Mouse (Mus musculus): Measurements from ENCODE around the gene Rhox7b.
"Not testable (repeated sequence)": the region's sequence is repeated elsewhere in the genome, so short reads cannot be mapped to it uniquely, and the experiment has no call there.

The Rhox7b gene

GRCm38 (mm10) chrX:37897132-37897531 is at the start of gene Rhox7b:
TSS of gene Rhox7b (minus strand) at chrX:37897232.
- DNase-seq (ENCODE audit: low spot score): not testable (repeated sequence)

DNA sequence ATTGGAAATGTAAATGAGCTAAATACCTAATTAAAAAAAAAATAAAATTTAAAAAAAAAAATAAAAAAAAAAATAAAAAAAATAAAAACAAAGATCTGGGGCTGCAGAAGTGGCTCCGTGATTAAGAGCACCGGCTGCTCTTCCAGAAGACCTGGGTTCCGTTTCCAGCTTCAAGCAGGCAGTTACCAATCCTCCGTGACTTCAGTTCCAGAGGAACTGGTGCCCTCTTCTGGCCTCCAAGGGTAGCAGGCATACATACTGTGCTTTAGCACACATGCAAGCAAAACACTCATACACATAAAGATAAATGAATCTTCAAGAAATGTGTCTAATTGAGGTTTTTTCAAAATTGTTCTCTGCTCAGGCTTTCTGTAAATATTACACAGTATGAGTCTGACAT is 19.3 kb upstream of the Rhox7b start:
- no peak for DNase-seq (ENCODE audit: low spot score)

DNA sequence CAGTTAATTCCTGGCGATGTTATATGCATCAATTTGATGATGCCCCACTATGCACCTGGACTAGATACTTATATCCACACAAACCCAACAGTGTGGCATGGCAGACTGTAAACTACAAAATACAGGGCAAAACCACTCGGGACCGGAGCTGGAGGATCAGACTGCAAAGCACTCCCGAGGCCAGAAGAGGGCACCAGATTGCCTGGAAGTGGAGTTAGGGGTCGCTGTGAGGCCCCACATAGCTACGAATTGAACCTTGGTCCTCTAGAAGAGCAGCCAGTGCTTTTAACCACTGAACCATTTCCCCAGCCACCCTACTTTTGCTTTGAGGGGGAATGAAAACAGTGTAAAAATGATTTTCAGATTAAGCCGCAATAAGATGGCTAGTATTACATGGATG is 11.5 kb upstream of the Rhox7b start:
- no peak for DNase-seq (ENCODE audit: low spot score)

- DNase-seq (ENCODE audit: low spot score): no peak
Observed at GRCm38 (mm10) chrX:37903727-37904126, 6.7 kb upstream of the Rhox7b start.

GRCm38 (mm10) chrX:37901670-37902069 is 4.6 kb upstream of the Rhox7b start, which contains the start of gene Rhox9:
TSS of gene Rhox9 (minus strand) at chrX:37901770.
- DNase-seq (ENCODE audit: low spot score): not testable (repeated sequence)

GRCm38 (mm10) chrX:37878844-37879243 is 18.2 kb downstream of the Rhox7b start, which contains the start of gene Rhox8:
TSS of gene Rhox8 (minus strand) at chrX:37878944.
- DNase-seq (ENCODE audit: low spot score): no peak

DNA sequence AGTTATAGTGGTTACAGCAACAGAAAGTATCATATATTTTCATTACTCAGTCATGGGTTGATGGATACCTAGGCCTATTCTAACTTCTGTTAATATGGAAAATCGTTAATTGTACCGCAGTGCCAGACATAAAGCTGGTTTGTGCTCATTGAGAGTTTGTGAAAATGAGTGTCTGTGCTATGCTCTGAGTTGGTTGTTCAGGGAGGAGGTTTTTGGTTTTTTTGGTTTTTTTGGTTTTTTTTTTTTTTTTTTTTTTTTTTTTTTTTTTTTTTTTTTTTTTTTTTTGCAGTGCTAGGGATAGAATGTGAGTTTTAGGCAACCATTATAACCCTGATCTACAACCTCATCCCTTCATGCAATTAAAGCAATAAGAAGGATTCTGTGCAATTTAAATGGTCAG is 25.4 kb downstream of the Rhox7b start:
- no peak for DNase-seq (ENCODE audit: low spot score)
